Mouse (Mus musculus): Measurements from ENCODE around the gene Ntn1. TPM values are rescaled to one million over a fixed set of nuclear protein-coding genes. Genes with fewer than 3 reads are reported as not detected.

Ntn1 gene
- polyA plus RNA-seq, 1 experiment from 2014 or later = 67.1 TPM

DNA sequence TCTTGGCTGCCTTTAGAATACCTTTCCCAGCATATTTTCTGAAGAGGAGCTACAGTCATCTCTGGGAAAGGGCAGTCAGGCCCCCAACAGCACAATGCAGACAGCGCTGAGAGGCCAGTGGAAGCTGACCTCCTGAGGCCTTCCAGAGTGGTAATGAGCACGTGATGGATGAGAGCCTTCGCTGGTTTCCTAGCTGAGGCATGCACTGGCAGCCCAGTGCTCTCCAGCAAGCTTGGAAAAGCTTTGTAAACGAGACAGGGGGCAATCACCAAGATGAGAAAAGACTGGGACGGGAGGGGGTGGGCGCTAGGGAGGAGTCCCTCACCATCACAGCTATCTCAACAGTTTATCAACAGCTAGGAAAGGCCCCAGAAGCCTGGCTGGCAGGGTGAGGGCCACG lies 87.6 kb downstream of the Ntn1 start:
- ATAC-seq = peak; percentile 49
- in situ Hi-C loops (cut with MboI; ENCODE audit: low pct_unique_long_range_greater_than_20kb) = no loop called here

GRCm38 (mm10) chr11:68308911-68309580 lies 91.6 kb downstream of the Ntn1 start:
- ATAC-seq (no peak), DNase-seq (ENCODE audit: low read depth, low spot score) (no peak)
- H3K27me3 ChIP-seq = no peaks in the 10 kb centered on the region
- CTCF ChIA-PET = no interaction called here
- in situ Hi-C loops (cut with MboI; ENCODE audit: low pct_unique_long_range_greater_than_20kb) = no loop called here
- no peak for TF ChIP-seq CTCF (IDR thresholded peaks at IDR 0.05)
- POLR2A ChIA-PET = no interaction called here

More for the DNA sequence above, 87.6 kb downstream of the Ntn1 start:
- peak; percentile 59 for DNase-seq (ENCODE audit: low read depth, low spot score)
- ChIA-PET POLR2A (interaction anchor here (1.5 kb wide), 1 partner anchor 14 kb away, joined by 4 read pairs; no protein-coding TSS in a partner anchor), CTCF (interaction anchor here (1.3 to 1.8 kb wide), 4 partner anchors 11 to 95 kb away, joined by 3 to 11 read pairs (median 4); no protein-coding TSS in a partner anchor)
- H3K27me3 ChIP-seq = no peaks in the 10 kb centered on the region
- TF ChIP-seq CTCF (IDR thresholded peaks at IDR 0.05) = no peak

GRCm38 (mm10) chr11:68305997-68306396 lies 94.6 kb downstream of the Ntn1 start:
- ATAC-seq (no peak), DNase-seq (ENCODE audit: low read depth, low spot score) (no peak)
- no peaks in the 10 kb centered on the region for H3K27me3 ChIP-seq
- ChIA-PET POLR2A (interaction anchor here (0.6 to 1.0 kb wide), 2 partner anchors 9 to 82 kb away, joined by 3 read pairs; no protein-coding TSS in a partner anchor), CTCF (no interaction called here)
- in situ Hi-C loops (cut with MboI; ENCODE audit: low pct_unique_long_range_greater_than_20kb) = no loop called here
- TF ChIP-seq CTCF (IDR thresholded peaks at IDR 0.05) = no peak

- ChIA-PET POLR2A (no interaction called here), CTCF (interaction anchor here (0.7 to 2.3 kb wide), 3 partner anchors 10 to 105 kb away, joined by 3 to 11 read pairs (median 5); no protein-coding TSS in a partner anchor)
- ATAC-seq (no peak), DNase-seq (ENCODE audit: low read depth, low spot score) (no peak)
- no peaks in the 10 kb centered on the region for H3K27me3 ChIP-seq
- TF ChIP-seq CTCF (IDR thresholded peaks at IDR 0.05) = no peak
- in situ Hi-C loops (cut with MboI; ENCODE audit: low pct_unique_long_range_greater_than_20kb) = no loop called here
These were observed 98.3 kb downstream of the Ntn1 start for GRCm38 (mm10) chr11:68302323-68302722.

DNA sequence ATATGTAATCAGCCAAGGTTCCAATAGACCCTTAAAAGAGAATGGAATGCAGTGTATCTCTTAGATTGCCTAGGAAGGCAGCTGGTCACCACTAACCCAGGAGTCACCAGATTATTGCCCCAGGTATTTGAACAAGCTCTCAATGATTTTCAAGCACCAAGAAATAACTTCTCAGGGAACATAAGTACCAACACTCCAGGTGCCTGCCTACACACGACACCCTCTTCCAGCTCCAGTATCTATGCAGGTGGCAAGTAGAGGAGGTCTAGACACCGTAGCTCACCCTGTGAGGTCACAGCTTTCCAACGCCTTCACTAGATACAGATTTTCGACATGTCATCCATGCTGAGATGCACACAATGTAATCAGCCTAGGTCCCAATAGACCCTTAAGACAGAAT lies 99.0 kb downstream of the Ntn1 start:
- no peak for DNase-seq (ENCODE audit: low read depth, low spot score)
- no peaks in the 10 kb centered on the region for H3K27me3 ChIP-seq
- in situ Hi-C loops (cut with MboI; ENCODE audit: low pct_unique_long_range_greater_than_20kb) = no loop called here
- no peak for TF ChIP-seq CTCF (IDR thresholded peaks at IDR 0.05)
- CTCF ChIA-PET = interaction anchor here (2.3 kb wide), 1 partner anchor 11 kb away, joined by 11 read pairs; no protein-coding TSS in a partner anchor
- POLR2A ChIA-PET = no interaction called here
- no peak for ATAC-seq

DNA sequence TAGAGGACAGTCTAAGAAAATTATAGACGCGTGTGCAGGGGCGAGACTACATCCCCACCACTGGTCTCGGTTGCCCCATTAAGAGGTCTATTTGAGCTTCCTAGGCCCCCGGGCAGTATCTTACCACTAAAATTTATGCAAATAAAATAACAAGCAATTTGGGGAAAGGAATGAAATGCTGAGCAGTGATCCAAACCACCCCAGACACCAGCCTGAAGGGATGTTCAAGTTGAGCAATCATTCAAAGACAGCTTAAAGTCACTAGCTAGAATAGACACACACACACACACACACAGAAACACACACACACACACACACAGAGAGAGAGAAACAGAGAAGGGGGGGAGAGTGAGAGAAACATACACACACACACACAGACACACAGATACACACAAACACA lies 105.1 kb downstream of the Ntn1 start:
- H3K27me3 ChIP-seq = no peaks in the 10 kb centered on the region
- in situ Hi-C loops (cut with MboI; ENCODE audit: low pct_unique_long_range_greater_than_20kb) = no loop called here
- DNase-seq (ENCODE audit: low read depth, low spot score) (peak; percentile 68), ATAC-seq (peak; percentile 64)
- TF ChIP-seq CTCF (IDR thresholded peaks at IDR 0.05) = no peak
- POLR2A ChIA-PET = no interaction called here
- CTCF ChIA-PET = no interaction called here

- ATAC-seq (no peak), DNase-seq (ENCODE audit: low read depth, low spot score) (no peak)
- H3K27me3 ChIP-seq = no peaks in the 10 kb centered on the region
- no peak for TF ChIP-seq CTCF (IDR thresholded peaks at IDR 0.05)
- CTCF ChIA-PET = interaction anchor here (0.7 kb wide), 1 partner anchor 79 kb away, joined by 3 read pairs; no protein-coding TSS in a partner anchor
- in situ Hi-C loops (cut with MboI; ENCODE audit: low pct_unique_long_range_greater_than_20kb) = no loop called here
- POLR2A ChIA-PET = no interaction called here
These were observed 110.0 kb downstream of the Ntn1 start for GRCm38 (mm10) chr11:68290631-68291030.

DNA sequence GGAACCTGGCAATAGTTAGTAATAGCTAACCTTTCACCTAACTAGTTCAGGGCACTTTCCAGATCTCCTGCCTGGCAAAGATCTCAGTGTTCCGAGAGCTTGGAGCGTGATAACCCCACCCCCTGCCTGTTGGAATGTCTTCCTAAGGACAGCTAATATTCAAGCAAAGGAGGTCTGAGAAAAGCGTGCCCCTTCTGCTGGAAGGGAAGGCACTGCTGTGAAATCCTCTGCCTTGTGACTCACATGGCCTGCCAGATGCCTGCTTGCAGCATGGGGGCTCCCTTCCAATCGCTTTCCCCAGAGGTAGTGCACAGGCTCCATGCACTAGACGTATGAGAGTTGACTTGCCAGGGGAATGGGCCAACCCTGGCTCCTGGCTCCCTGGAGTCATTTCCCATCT lies 113.3 kb downstream of the Ntn1 start:
- H3K27me3 ChIP-seq = no peaks in the 10 kb centered on the region
- no peak for ATAC-seq
- TF ChIP-seq CTCF (IDR thresholded peaks at IDR 0.05) = no peak
- no peak for DNase-seq (ENCODE audit: low read depth, low spot score)
- ChIA-PET CTCF (interaction anchor here (0.9 kb wide), 1 partner anchor 21 kb away, joined by 3 read pairs; no protein-coding TSS in a partner anchor), POLR2A (interaction anchor here (0.6 kb wide), 2 partner anchors 62 to 90 kb away, joined by 5 read pairs; no protein-coding TSS in a partner anchor)
- in situ Hi-C loops (cut with MboI; ENCODE audit: low pct_unique_long_range_greater_than_20kb) = no loop called here

DNA sequence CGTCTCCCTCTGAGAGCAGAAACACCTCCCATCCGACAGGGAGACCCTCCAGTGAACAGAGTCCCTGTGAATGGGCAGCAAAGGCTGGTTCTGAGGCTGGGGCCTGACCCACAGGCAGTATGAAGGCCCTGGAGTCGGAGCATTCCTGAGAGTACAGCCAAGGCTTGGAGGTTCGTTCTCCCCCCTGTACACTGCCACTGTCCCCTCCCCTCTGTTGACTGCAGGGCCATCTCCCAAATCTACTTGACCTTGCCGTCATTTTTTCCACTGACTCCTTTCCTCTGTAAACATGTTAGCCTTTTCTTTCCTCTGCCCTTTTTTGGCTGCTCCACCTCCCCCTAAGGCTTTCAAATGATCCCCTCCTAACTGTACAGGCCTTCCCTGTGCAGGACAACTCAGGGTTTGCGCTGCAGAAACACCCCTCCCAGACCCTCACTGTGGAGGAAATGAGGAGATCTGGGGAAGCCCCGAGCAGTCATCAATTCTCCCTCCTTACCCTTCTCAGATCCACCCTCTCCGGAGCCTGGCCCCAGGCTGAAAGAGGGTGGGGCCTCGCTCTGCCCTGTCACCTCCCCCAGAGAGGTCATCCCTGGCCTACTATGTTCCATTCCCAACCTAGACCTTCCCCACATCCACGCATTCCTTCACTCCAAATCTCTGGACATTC lies 114.3 kb downstream of the Ntn1 start:
- ChIA-PET CTCF (no interaction called here), POLR2A (no interaction called here)
- no peaks in the 10 kb centered on the region for H3K27me3 ChIP-seq
- no peak for TF ChIP-seq CTCF (IDR thresholded peaks at IDR 0.05)
- in situ Hi-C loops (cut with MboI; ENCODE audit: low pct_unique_long_range_greater_than_20kb) = no loop called here
- DNase-seq (ENCODE audit: low read depth, low spot score) (no peak), ATAC-seq (peak; percentile 28)

DNA sequence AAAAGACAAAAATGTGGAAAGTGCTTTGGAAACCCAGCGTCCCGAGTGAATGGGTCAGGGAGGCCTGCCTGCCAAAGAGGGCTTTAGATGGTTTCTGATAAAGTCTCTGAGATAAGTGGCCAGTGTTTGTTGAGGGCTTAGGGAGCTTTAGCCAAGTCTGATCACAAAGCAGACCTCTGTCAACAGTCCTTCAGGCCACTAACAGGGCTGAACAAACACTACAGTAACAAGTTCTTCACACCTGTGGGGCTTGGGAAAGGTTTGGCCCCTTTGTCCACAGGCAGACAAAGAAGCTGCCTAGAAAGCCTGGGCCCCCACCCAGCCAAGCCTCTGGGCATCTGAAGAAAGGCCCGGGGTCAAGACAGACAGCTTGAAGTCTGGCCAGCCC lies 114.9 kb downstream of the Ntn1 start:
- POLR2A ChIA-PET = no interaction called here
- DNase-seq (ENCODE audit: low read depth, low spot score) (no peak), ATAC-seq (no peak)
- CTCF ChIA-PET = no interaction called here
- TF ChIP-seq CTCF (IDR thresholded peaks at IDR 0.05) = no peak
- in situ Hi-C loops (cut with MboI; ENCODE audit: low pct_unique_long_range_greater_than_20kb) = no loop called here
- no peaks in the 10 kb centered on the region for H3K27me3 ChIP-seq

DNA sequence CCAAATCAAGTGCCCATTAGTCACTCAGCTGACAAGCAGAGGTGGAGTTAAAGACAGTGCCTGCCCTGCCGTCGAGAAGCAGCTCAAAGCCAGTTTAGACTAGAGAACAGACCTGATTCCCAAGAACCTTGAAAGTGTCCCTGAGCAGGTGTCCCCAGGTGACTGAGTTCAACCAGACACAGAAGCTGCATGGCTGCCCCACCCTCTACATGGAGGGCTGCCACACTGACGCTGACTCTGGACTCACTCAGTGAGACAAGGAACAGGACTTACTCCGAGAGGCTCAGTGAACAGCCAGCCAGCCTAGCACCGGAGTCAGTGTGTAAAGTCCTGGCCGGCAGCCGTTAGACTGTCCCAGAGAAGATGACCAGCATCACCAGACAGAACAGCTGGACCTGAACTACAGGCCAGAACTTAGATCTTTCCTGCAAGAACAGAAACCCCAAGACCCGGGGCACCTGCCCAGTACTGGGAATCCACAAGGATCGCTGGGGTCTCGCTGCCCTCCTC lies 120.6 kb downstream of the Ntn1 start:
- in situ Hi-C loops (cut with MboI; ENCODE audit: low pct_unique_long_range_greater_than_20kb) = no loop called here
- H3K27me3 ChIP-seq = no peaks in the 10 kb centered on the region
- DNase-seq (ENCODE audit: low read depth, low spot score) (no peak), ATAC-seq (no peak)
- ChIA-PET CTCF (interaction anchor here (1.3 kb wide), 1 partner anchor 13 kb away, joined by 3 read pairs; no protein-coding TSS in a partner anchor), POLR2A (no interaction called here)
- TF ChIP-seq CTCF (IDR thresholded peaks at IDR 0.05) = no peak
